Mouse (Mus musculus) CD4-positive, CD25-positive, alpha-beta regulatory T cell (primary cell): ENCODE data around the gene Ccdc97. TPM values are rescaled to one million over a fixed set of nuclear protein-coding genes. Genes with fewer than 3 reads are reported as not detected.

Source experiments
- polyA plus RNA-seq: library from polyadenylated mRNA; unstranded; fragments of 100-300 nt; shearing (Covaris generic); gene quantifications from one replicate; pipeline ENCODE4 v1.2.1, GENCODE M21; 2017

Ccdc97 gene
- 72.4 TPM for polyA plus RNA-seq

GRCm38 (mm10) chr7:25718788-25719417 lies at the start of gene Ccdc97:
Gene Ccdc97 (minus strand): TSS chr7:25719088.

GRCm38 (mm10) chr7:25754738-25755467 lies 36.0 kb upstream of the Ccdc97 start, which contains the start of gene Hnrnpul1:
Gene Hnrnpul1 (minus strand): TSS chr7:25754757.

DNA sequence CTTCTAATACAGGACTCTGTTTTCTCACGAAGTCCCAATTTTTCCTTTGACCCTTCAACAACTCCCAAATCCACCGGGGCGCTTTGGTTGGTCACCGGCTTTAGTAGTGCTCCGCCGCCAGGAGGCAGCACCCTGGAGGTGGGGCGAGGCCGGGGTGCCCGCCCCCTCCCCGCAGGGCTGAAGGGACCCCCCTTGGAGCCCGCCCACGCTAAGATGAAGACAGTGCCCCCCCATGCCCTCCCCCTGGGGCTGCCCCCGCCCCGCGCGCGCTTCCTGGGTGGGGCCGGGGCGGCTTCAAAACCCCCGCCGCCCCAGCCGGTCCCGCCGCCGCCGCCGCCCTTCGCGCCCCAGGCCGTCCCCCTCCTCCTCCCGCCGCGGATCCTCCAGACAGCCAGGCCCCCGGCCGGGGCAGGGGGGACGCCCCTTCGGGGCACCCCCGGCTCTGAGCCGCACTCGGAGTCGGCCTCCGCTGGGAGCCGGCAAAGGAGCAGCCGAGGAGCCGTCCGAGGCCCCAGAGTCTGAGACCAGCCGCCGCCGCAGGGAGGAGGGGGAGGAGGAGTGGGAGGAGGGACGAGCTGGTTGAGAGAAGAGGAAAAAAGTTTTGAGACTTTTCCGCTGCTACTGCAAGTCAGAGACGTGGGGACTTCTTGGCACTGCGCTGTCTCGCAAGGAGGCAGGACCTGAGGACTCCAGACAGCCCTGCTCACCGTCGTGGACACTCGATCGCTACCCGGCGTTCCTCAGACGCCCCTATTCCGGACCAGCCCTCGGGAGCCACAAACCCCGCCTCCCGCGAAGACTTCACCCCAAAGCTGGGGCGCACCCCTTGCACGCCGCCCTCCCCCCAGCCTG lies 32.0 kb downstream of the Ccdc97 start, which contains the start of gene Tgfb1:
Gene Tgfb1, plus strand, starts transcription at position 323 of the 852 bp plus-strand sequence.

GRCm38 (mm10) chr7:25680514-25681258 lies 38.2 kb downstream of the Ccdc97 start, which contains the start of gene B9d2:
Gene B9d2 (plus strand): TSS chr7:25680780.

GRCm38 (mm10) chr7:25674719-25675300 lies 44.1 kb downstream of the Ccdc97 start, which contains the start of gene Tmem91:
Gene Tmem91 (minus strand): TSS chr7:25675166.

Other genes with a start within 250 kb of the Ccdc97 start
- gene Ceacam1, start 241.5 kb downstream of the Ccdc97 start, polyA plus RNA-seq: 0.72 TPM
- gene Ceacam2, start 179.2 kb downstream of the Ccdc97 start, polyA plus RNA-seq: 0.39 TPM
- gene Erich4, start 103.2 kb downstream of the Ccdc97 start, polyA plus RNA-seq: 0.19 TPM
- gene Dmac2, start 99.7 kb downstream of the Ccdc97 start, polyA plus RNA-seq: 64.9 TPM
- 0.39 TPM for gene B3gnt8, start 92.4 kb downstream of the Ccdc97 start, polyA plus RNA-seq
- 48.4 TPM for gene Bckdha, start 60.1 kb downstream of the Ccdc97 start, polyA plus RNA-seq
- gene Exosc5, start 59.9 kb downstream of the Ccdc97 start, polyA plus RNA-seq: 127 TPM
- 3.0 TPM for gene Tmem91, start 43.9 kb downstream of the Ccdc97 start, polyA plus RNA-seq
- 39.9 TPM for gene B9d2, start 38.3 kb downstream of the Ccdc97 start, polyA plus RNA-seq
- 150 TPM for gene Tgfb1, start 32.1 kb downstream of the Ccdc97 start, polyA plus RNA-seq
- 122 TPM for gene Hnrnpul1, start 35.7 kb upstream of the Ccdc97 start, polyA plus RNA-seq
- gene Axl, start 69.6 kb upstream of the Ccdc97 start, polyA plus RNA-seq: 21.1 TPM
- gene Cyp2s1, start 97.8 kb upstream of the Ccdc97 start, polyA plus RNA-seq: 2.6 TPM
- gene Cyp2b10, start 178.5 kb upstream of the Ccdc97 start, polyA plus RNA-seq: not detected